Mouse (Mus musculus) bone marrow macrophage, adult 2 months (primary cell): ENCODE data around the gene B9d2. TPM values are rescaled to one million over a fixed set of nuclear protein-coding genes. Genes with fewer than 3 reads are reported as not detected.

Experiments used
- H3K27ac ChIP-seq: 2 replicates; pipeline ENCODE4 v1.5.1; 2012; ENCODE audit warnings: low read depth, low read length; ENCODE audit not compliant: insufficient read depth
- H3K4me1 ChIP-seq: 2 replicates; pipeline ENCODE4 v1.6.1; 2012; ENCODE audit warnings: low read length; ENCODE audit not compliant: control insufficient read depth, insufficient read depth
- H3K4me3 ChIP-seq: 2 replicates; pipeline ENCODE4 v1.5.1; 2012; ENCODE audit warnings: mild to moderate bottlenecking, low read length, moderate library complexity; ENCODE audit not compliant: insufficient read depth
- CTCF ChIP-seq: IDR thresholded peaks from 2 replicates; pipeline ENCODE4 v1.5.1; 2012; ENCODE audit warnings: low read depth, mild to moderate bottlenecking, low read length, moderate library complexity
- POLR2A ChIP-seq: IDR thresholded peaks from 2 replicates; pipeline ENCODE4 v1.6.1; 2012; ENCODE audit warnings: mild to moderate bottlenecking, low read depth, low read length, borderline replicate concordance
- polyA plus RNA-seq: library from polyadenylated mRNA; stranded (reverse); fragments of >200 nt; gene quantifications from 2 replicates; pipeline ENCODE4 v1.2.4, GENCODE M21; 2012; ENCODE audit not compliant: missing spikeins, insufficient read depth, insufficient read length

B9d2 gene
- polyA plus RNA-seq, 1 experiment = 18.3 TPM

- Histone ChIP-seq H3K4me1 (peaks cover 33% of the 10 kb centered on the region), H3K27ac (no peak overlapping the region), H3K4me3 (no peak overlapping the region)
- TF ChIP-seq POLR2A = no peak
- no peak for TF ChIP-seq CTCF
These were observed 21.8 kb downstream of the B9d2 start for GRCm38 (mm10) chr7:25702350-25702749.

GRCm38 (mm10) chr7:25703793-25704494 is 23.4 kb downstream of the B9d2 start:
- Histone ChIP-seq H3K4me1 (peaks cover 42% of the 10 kb centered on the region), H3K4me3 (no peak overlapping the region), H3K27ac (no peak overlapping the region)
- TF ChIP-seq CTCF = no peak
- TF ChIP-seq POLR2A = no peak

GRCm38 (mm10) chr7:25704716-25705364 is 24.3 kb downstream of the B9d2 start:
- Histone ChIP-seq H3K4me3 (no peak overlapping the region), H3K27ac (peak overlapping the region; percentile 95), H3K4me1 (peaks cover 45% of the 10 kb centered on the region)
- TF ChIP-seq CTCF (no peak), POLR2A (no peak)

- Histone ChIP-seq H3K4me1 (peaks cover 53% of the 10 kb centered on the region), H3K27ac (peak overlapping the region; percentile 95), H3K4me3 (peak overlapping the region; percentile 38)
- TF ChIP-seq POLR2A (no peak), CTCF (no peak)
These were observed 25.2 kb downstream of the B9d2 start for GRCm38 (mm10) chr7:25705801-25706251.

DNA sequence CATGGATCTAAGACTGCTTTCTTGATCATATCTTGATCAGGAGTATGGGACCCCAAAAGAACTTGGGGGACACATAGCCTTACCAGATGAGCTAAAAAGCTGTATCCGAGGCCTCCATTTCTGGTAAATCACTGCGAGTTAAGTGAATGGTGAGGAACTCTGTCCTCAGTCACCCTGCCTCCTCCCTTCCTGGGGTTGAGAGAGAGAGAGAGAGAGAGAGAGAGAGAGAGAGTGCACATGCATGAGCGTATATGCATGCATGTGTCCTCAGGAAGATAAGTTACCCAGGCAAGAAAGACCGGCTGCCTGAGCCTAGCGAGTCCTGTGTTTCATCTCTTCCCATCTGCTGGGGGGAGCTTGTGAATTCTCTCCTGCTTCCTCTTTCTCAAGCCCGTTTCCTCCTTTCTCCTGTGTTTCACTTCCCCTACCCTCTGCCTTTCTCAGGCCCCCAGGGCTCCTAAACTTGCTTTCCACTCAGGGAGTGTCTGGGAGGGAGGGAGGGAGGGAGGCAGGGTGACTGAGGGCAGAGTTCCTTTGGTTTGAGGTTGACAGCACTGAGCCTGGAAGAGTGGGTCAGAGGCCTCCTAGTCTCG is 26.1 kb downstream of the B9d2 start:
- TF ChIP-seq POLR2A (no peak), CTCF (no peak)
- Histone ChIP-seq H3K4me1 (peaks cover 57% of the 10 kb centered on the region), H3K4me3 (peak overlapping the region; percentile 38), H3K27ac (peak overlapping the region; percentile 95)

DNA sequence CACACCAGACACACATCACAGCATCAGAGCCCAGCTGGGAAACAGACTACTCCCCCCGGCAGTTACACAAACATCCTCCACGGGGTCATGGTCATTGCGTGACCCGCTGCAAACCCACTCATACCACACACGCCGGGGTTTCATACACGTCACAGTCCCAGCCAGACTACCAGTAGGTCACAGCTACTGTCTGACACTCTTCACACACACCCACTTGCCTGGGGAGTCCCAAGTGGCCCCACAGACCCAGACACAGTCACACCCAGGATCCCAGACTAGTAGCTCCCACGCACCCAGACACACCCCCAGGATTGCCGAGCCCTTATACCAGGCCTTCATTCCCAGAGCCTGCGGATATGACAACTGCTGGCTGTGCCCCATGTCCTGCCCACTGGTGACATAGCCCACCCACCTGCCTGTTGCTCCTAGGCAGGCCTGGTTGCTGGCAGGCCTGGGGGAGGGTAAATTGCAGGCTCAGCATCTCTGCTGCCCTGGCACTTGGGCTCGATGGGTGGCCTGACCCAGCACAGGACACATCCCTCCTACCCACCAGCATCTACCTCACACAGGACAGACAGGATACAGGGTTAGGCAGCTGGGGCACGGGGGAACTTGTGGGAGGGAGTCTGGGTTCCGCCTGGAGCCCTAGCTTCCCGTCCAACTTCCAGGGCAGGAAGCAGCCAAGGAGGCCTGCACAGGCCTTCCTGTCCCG is 27.2 kb downstream of the B9d2 start:
- Histone ChIP-seq H3K4me1 (peaks cover 66% of the 10 kb centered on the region), H3K27ac (peak overlapping the region; percentile 76), H3K4me3 (no peak overlapping the region)
- TF ChIP-seq POLR2A (no peak), CTCF (no peak)

- H3K27ac ChIP-seq = no peak overlapping the region
- TF ChIP-seq POLR2A = no peak
- no peak for TF ChIP-seq CTCF
- peaks cover 56% of the 10 kb centered on the region for H3K4me1 ChIP-seq
These were observed 29.4 kb downstream of the B9d2 start for GRCm38 (mm10) chr7:25709961-25710360.

DNA sequence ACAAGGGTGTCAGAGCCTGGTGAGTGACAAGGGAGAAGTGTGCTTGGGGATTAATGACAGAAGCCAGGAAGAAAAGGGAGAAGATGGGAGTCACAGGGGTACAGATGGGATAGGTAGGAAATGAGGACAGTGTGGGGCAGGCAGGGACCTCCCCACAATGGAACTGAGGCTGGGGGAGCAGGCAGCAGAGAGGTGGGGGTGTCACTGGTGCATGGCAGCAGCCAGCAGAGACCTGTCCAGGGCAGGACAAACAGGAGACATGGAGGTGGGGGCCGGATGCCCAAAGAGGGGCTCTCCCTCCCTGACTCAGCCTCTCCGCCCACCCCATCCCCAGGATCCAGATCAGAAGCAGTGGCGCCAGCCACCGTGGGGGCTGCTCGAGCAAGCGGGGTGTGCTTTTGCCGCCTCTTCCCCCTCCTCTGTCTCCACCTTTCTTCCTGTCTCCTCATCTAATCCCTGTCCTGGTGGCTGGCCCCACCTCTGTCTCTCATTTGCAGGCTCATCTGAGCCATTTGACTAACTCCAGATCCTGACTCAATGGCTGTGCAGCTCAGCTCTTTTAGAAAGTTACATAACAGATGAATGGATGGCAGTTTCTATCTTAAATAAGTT is 30.0 kb downstream of the B9d2 start:
- Histone ChIP-seq H3K4me1 (peaks cover 50% of the 10 kb centered on the region), H3K4me3 (no peak overlapping the region), H3K27ac (no peak overlapping the region)
- no peak for TF ChIP-seq POLR2A
- no peak for TF ChIP-seq CTCF

More at GRCm38 (mm10) chr7:25709961-25710360, 29.4 kb downstream of the B9d2 start:
- H3K4me3 ChIP-seq = no peak overlapping the region

DNA sequence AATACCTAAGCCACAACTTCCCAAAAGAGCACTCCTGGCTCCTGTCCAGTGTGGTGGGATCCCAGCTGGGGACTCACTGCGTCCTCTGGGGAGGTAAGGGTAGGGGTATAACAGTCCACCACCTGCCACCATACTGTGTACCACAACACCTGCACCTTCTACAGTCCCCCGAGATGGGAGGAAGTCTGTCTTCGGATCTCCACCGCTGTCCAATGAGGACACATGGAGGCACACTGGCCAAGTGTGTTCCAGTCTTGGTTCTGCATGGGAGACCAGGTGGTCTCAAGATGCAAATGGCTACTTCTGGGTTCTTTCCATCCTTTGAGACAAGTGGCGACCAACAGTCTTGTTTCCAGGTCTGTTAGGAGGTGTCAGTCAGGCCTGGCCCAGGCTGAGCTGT is 30.6 kb downstream of the B9d2 start:
- peak overlapping the region; percentile 28 for H3K27ac ChIP-seq
- H3K4me1 ChIP-seq = peaks cover 46% of the 10 kb centered on the region
- TF ChIP-seq CTCF (no peak), POLR2A (no peak)
- H3K4me3 ChIP-seq = no peak overlapping the region

GRCm38 (mm10) chr7:25711731-25712197 is 31.2 kb downstream of the B9d2 start:
- peaks cover 41% of the 10 kb centered on the region for H3K4me1 ChIP-seq

More at GRCm38 (mm10) chr7:25711731-25712197, 31.2 kb downstream of the B9d2 start:
- Histone ChIP-seq H3K27ac (peak overlapping the region; percentile 38), H3K4me3 (no peak overlapping the region)
- TF ChIP-seq POLR2A (no peak), CTCF (no peak)
